Mouse (Mus musculus) liver, postnatal 0 days (tissue): ENCODE data around the gene Uxs1.

ENCODE experiments used
- CTCF ChIP-seq: sonication (generic); IDR thresholded peaks from 2 replicates; pipeline ENCODE4 v1.5.1; 2016; ENCODE audit warnings: antibody characterized with exemption, low read depth
- EP300 ChIP-seq: IDR thresholded peaks from 2 replicates; pipeline ENCODE4 v1.6.1; 2016; ENCODE audit warnings: antibody characterized with exemption, low read depth, mild to moderate bottlenecking

- TF ChIP-seq EP300 (no peak), CTCF (no peak)
Measured at GRCm38 (mm10) chr1:43698577-43699000, 129.0 kb downstream of the Uxs1 start.
